Mouse (Mus musculus) forebrain, embryonic 11.5 days (tissue): ENCODE results near the gene Stk24. TPM values are rescaled to one million over a fixed set of nuclear protein-coding genes. Genes with fewer than 3 reads are reported as not detected.

Source experiments
- ATAC-seq: fragments of 200-750 bp; cut with Nextera tagmentation; replicated peaks from 2 replicates; pipeline ENCODE4 v1.8.0; 2017; ENCODE audit warnings: moderate TSS enrichment; ENCODE audit not compliant: low FRiP score
- DNase-seq: peaks from one replicate; pipeline ENCODE4 v3.0.0-alpha.2; 2017; ENCODE audit warnings: low spot score
- H3K27ac ChIP-seq: fragments of 300-500 bp; sonication (generic); 2 replicates; pipeline ENCODE4 v1.5.1; 2014; ENCODE audit warnings: low read depth, low read length
- H3K27me3 ChIP-seq: fragments of 300-500 bp; sonication (generic); 2 replicates; pipeline ENCODE4 v1.6.1; 2014; ENCODE audit warnings: mild to moderate bottlenecking, low read length, mixed read lengths; ENCODE audit not compliant: control insufficient read depth, insufficient read depth
- H3K36me3 ChIP-seq: fragments of 300-500 bp; sonication (generic); 2 replicates; pipeline ENCODE4 v1.6.1; 2014; ENCODE audit warnings: mild to moderate bottlenecking, low read length, moderate library complexity, mixed read lengths; ENCODE audit not compliant: control insufficient read depth, insufficient read depth
- H3K4me1 ChIP-seq: fragments of 300-500 bp; sonication (generic); replicated peaks from 2 replicates; pipeline ENCODE4 v1.6.1; 2014; ENCODE audit warnings: low read length, mixed read lengths; ENCODE audit not compliant: control insufficient read depth, insufficient read depth
- H3K4me2 ChIP-seq: fragments of 300-500 bp; sonication (generic); 2 replicates; pipeline ENCODE4 v1.6.1; 2014; ENCODE audit warnings: low read depth, mild to moderate bottlenecking, low read length, moderate library complexity, mixed read lengths; ENCODE audit not compliant: severe bottlenecking
- H3K4me3 ChIP-seq: fragments of 300-500 bp; sonication (generic); 2 replicates; pipeline ENCODE4 v1.5.1; 2014; ENCODE audit warnings: low read depth, low read length
- H3K9ac ChIP-seq: fragments of 300-500 bp; sonication (generic); 2 replicates; pipeline ENCODE4 v1.6.1; 2014; ENCODE audit warnings: low read length
- H3K9me3 ChIP-seq: fragments of 300-500 bp; sonication (generic); 2 replicates; pipeline ENCODE4 v1.6.1; 2016; ENCODE audit warnings: low read length, mixed read lengths; ENCODE audit not compliant: control insufficient read depth
- WGBS: fragments of 180-500 bp; shearing (Covaris S2); extraction: QIAGEN DNeasy Blood & Tissue Kit; methylation state at CpG from one replicate; pipeline ENCODE4 v1.1.7; 2014; 5-methylcytosine and 5-hydroxymethylcytosine counted together
- polyA plus RNA-seq: library from polyadenylated mRNA; unstranded; fragments of >200 nt; fragmentation: Nextera tagmentation; extraction: Ambion mirVana; gene quantifications from 2 replicates; pipeline ENCODE4 v1.2.1, GENCODE M21; 2014

Gene Stk24
- polyA plus RNA-seq, 1 experiment from 2014 or later = 51.1 TPM

DNA sequence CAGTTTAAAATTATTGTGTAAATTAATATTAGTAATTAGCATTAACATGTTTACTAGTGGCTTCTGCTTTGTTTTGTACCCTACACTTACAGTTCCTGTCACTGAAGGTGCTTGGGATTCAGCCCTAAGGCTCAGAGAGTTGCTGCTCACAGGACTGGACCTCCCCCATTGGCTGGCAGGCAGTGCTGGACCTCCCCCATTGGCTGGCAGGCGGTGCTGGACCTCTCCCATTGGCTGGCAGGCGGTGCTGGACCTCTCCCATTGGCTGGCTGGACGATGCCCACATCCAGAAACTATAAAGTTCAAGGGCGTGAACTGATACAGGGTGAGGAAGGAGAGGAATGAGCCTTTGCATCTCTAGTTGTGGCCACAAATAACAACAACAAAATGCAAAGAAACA is 15.3 kb upstream of the Stk24 start:
- Histone ChIP-seq H3K36me3 (no peaks in the 10 kb centered on the region), H3K9ac (no peak overlapping the region), H3K27ac (no peak overlapping the region), H3K4me2 (no peak overlapping the region), H3K4me3 (no peak overlapping the region), H3K9me3 (no peaks in the 10 kb centered on the region), H3K4me1 (no peaks in the 10 kb centered on the region), H3K27me3 (no peaks in the 10 kb centered on the region)
- 88% methylated on average over 4 of the region's 4 CpGs for WGBS
- DNase-seq (no peak), ATAC-seq (no peak; the same call in 1 of the 2 replicates)

DNA sequence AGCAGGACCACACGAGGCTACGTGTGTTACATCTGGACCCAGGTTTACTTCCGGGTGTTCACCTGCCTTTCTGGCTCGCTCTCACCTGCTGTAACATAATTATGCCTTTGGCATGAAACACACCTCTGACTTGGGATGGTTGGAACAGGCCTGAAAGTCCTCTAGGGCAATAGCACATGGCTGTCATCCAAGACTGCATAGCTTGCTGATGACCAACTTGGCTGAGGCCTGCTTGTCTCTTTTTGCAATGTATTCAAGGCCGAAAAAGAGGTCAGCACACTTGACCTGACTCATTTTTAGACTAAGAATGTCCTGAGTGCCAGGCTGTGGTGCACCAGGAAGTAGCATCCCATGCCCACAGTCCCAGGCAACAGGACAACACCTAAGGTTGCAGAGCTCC is 12.1 kb upstream of the Stk24 start:
- Histone ChIP-seq H3K36me3 (no peaks in the 10 kb centered on the region), H3K27me3 (no peaks in the 10 kb centered on the region), H3K9ac (no peak overlapping the region), H3K4me1 (no peaks in the 10 kb centered on the region), H3K4me3 (no peak overlapping the region), H3K4me2 (no peak overlapping the region), H3K9me3 (no peaks in the 10 kb centered on the region), H3K27ac (no peak overlapping the region)
- ATAC-seq (no peak), DNase-seq (no peak)
- WGBS = 93% methylated on average over 5 of the region's 5 CpGs

DNA sequence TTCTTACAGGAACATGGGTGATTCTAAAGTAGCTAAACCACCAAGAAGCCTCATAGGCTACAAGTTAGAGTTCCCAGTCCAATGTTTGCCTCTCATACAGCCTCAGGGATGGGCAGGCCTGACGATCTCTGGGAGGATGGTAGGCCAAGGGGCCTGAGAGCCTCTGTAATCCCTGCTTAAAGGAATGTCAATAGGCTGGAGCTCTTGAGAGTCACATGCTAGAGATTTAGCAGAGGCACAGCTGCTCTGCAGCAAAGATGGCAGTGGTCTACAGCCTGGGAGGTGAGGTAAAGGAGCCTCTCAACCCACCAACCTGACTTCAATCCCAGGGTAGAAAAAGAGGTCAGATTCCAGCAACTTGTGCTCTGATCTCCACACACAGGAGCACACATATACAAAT is 7.9 kb upstream of the Stk24 start:
- whole genome bisulfite sequencing = 29% methylated on average over 1 of the region's 1 CpGs
- H3K27me3 ChIP-seq = no peaks in the 10 kb centered on the region
- H3K36me3 ChIP-seq = no peaks in the 10 kb centered on the region
- H3K4me2 ChIP-seq = no peak overlapping the region
- DNase-seq (no peak), ATAC-seq (no peak)
- H3K4me3 ChIP-seq = no peak overlapping the region
- no peak overlapping the region for H3K9ac ChIP-seq
- no peak overlapping the region for H3K27ac ChIP-seq
- peaks cover 5% of the 10 kb centered on the region; the same call in 1 of the 2 replicates for H3K4me1 ChIP-seq
- H3K9me3 ChIP-seq = no peaks in the 10 kb centered on the region

GRCm38 (mm10) chr14:121385440-121385839 is 5.6 kb upstream of the Stk24 start:
- Histone ChIP-seq H3K9me3 (no peaks in the 10 kb centered on the region), H3K9ac (no peak overlapping the region), H3K4me3 (no peak overlapping the region), H3K36me3 (no peaks in the 10 kb centered on the region), H3K27ac (no peak overlapping the region), H3K4me2 (no peak overlapping the region), H3K27me3 (no peaks in the 10 kb centered on the region; the same call in 1 of the 2 replicates), H3K4me1 (peaks cover 5% of the 10 kb centered on the region; the same call in 1 of the 2 replicates)
- ATAC-seq (no peak), DNase-seq (no peak)
- 95% methylated on average over 8 of the region's 8 CpGs for WGBS

- no peaks in the 10 kb centered on the region for H3K36me3 ChIP-seq
- H3K27me3 ChIP-seq = no peaks in the 10 kb centered on the region; the same call in 1 of the 2 replicates
- H3K9ac ChIP-seq = no peak overlapping the region
- no peak overlapping the region for H3K4me2 ChIP-seq
- peaks cover 5% of the 10 kb centered on the region; the same call in 1 of the 2 replicates for H3K4me1 ChIP-seq
- H3K4me3 ChIP-seq = no peak overlapping the region
- H3K27ac ChIP-seq = peak overlapping the region; percentile 57
- 16% methylated on average over 3 of the region's 3 CpGs for WGBS
- peak; percentile 59 for DNase-seq
- H3K9me3 ChIP-seq = no peaks in the 10 kb centered on the region
- ATAC-seq = peak; percentile 60
These were observed 4.0 kb upstream of the Stk24 start for GRCm38 (mm10) chr14:121383801-121384200.

- Histone ChIP-seq H3K27ac (peak overlapping the region; percentile 91), H3K27me3 (no peaks in the 10 kb centered on the region; the same call in 1 of the 2 replicates), H3K4me2 (peak overlapping the region; percentile 74), H3K9me3 (no peaks in the 10 kb centered on the region), H3K36me3 (no peaks in the 10 kb centered on the region), H3K4me1 (peaks cover 11% of the 10 kb centered on the region; the same call in 1 of the 2 replicates), H3K4me3 (peak overlapping the region; percentile 92), H3K9ac (peak overlapping the region; percentile 92)
- WGBS = under 1% methylated on average over 50 of the region's 79 CpGs
- ATAC-seq (peak; percentile 88), DNase-seq (peak; percentile 87)
These were observed 540 bp downstream of the Stk24 start for GRCm38 (mm10) chr14:121379116-121379826.

GRCm38 (mm10) chr14:121378243-121379115 is 1.3 kb downstream of the Stk24 start:
- H3K4me3 ChIP-seq = peak overlapping the region; percentile 92
- ATAC-seq (peak; percentile 73), DNase-seq (peak; percentile 77)
- WGBS = under 1% methylated on average over 77 of the region's 83 CpGs
- H3K9ac ChIP-seq = peak overlapping the region; percentile 92
- peaks cover 7% of the 10 kb centered on the region; the same call in 1 of the 2 replicates for H3K4me1 ChIP-seq
- no peaks in the 10 kb centered on the region for H3K9me3 ChIP-seq
- H3K4me2 ChIP-seq = peak overlapping the region; percentile 74
- H3K27me3 ChIP-seq = no peaks in the 10 kb centered on the region; the same call in 1 of the 2 replicates
- no peaks in the 10 kb centered on the region for H3K36me3 ChIP-seq
- peak overlapping the region; percentile 82 for H3K27ac ChIP-seq

GRCm38 (mm10) chr14:121376566-121376965 is 3.2 kb downstream of the Stk24 start:
- Histone ChIP-seq H3K27me3 (no peaks in the 10 kb centered on the region), H3K27ac (no peak overlapping the region), H3K36me3 (no peaks in the 10 kb centered on the region), H3K4me3 (no peak overlapping the region), H3K9me3 (no peaks in the 10 kb centered on the region), H3K4me1 (0 out of 2 replicates have a peak, but pooled peaks cover 5% of the 10 kb centered on the region), H3K9ac (no peak overlapping the region), H3K4me2 (no peak overlapping the region)
- DNase-seq (no peak), ATAC-seq (no peak)
- WGBS = 80% methylated on average over 6 of the region's 6 CpGs
